Mouse (Mus musculus): Measurements from ENCODE around the gene Fstl4.
"Not testable (repeated sequence)": the region's sequence is repeated elsewhere in the genome, so short reads cannot be mapped to it uniquely, and the experiment has no call there.

Fstl4 gene

GRCm38 (mm10) chr11:53140722-53141400, 376.4 kb downstream of the Fstl4 start:
- DNase-seq, result no peak

- no peak for DNase-seq
Observed at GRCm38 (mm10) chr11:53143522-53143921, 379.1 kb downstream of the Fstl4 start.

- no peak for DNase-seq
Observed at GRCm38 (mm10) chr11:53144506-53144905, 380.1 kb downstream of the Fstl4 start.

- DNase-seq, result no peak
Observed at GRCm38 (mm10) chr11:53146290-53146689, 381.9 kb downstream of the Fstl4 start.

- no peak for DNase-seq
Observed at GRCm38 (mm10) chr11:53156463-53156862, 392.0 kb downstream of the Fstl4 start.

- no peak for DNase-seq
Observed at GRCm38 (mm10) chr11:53157621-53158259, 393.3 kb downstream of the Fstl4 start.

- DNase-seq, result no peak
Observed at GRCm38 (mm10) chr11:53162385-53162784, 398.0 kb downstream of the Fstl4 start.

GRCm38 (mm10) chr11:53166478-53166877, 402.0 kb downstream of the Fstl4 start:
- no peak for DNase-seq

GRCm38 (mm10) chr11:53182177-53182852, 417.9 kb downstream of the Fstl4 start:
- DNase-seq, result no peak

- no peak for DNase-seq
Observed at GRCm38 (mm10) chr11:53182858-53183257, 418.4 kb downstream of the Fstl4 start.

- no peak for DNase-seq
Observed at GRCm38 (mm10) chr11:53184046-53184445, 419.6 kb downstream of the Fstl4 start.

GRCm38 (mm10) chr11:53184698-53185097, 420.3 kb downstream of the Fstl4 start:
- DNase-seq, result no peak

- no peak for DNase-seq
Observed at GRCm38 (mm10) chr11:53187427-53188140, 423.1 kb downstream of the Fstl4 start.

GRCm38 (mm10) chr11:53196551-53196950, 432.1 kb downstream of the Fstl4 start:
- not testable (repeated sequence) for DNase-seq

GRCm38 (mm10) chr11:53197111-53197510, 432.7 kb downstream of the Fstl4 start:
- no peak for DNase-seq

GRCm38 (mm10) chr11:53202459-53203250, 438.2 kb downstream of the Fstl4 start:
- DNase-seq, result no peak

- DNase-seq, result no peak
Observed at GRCm38 (mm10) chr11:53210876-53211275, 446.4 kb downstream of the Fstl4 start.

GRCm38 (mm10) chr11:53229011-53229410, 464.6 kb downstream of the Fstl4 start:
- DNase-seq, result peak; percentile 64

- DNase-seq, result no peak
Observed at GRCm38 (mm10) chr11:53231836-53232235, 467.4 kb downstream of the Fstl4 start.

GRCm38 (mm10) chr11:53233590-53233989, 469.2 kb downstream of the Fstl4 start:
- DNase-seq, result no peak

Data from right cerebral cortex, postnatal 25 days (tissue).